ENCODE assay signal across 14 mouse cellular contexts in the genomic region with DNA sequence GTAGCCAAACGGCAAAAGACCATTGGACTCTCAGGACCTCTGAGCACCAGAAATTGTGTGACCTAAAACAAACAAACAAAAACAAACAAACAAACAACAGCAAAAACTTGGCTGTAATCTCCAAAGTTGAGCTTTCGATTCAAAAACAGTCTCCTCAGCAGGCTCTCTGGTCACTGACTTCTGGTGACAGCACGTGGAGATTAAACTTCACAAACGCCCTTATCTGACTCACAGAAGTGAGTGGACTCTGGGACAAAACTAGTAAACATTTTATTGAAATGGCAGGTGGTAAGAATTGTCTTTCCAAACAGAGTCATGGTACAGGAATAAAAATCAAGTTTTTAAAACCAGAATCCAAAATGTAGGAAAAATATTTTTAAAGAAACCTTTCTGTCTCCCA.
"Had no signal": no experiment of that assay in that cellular context is flagged by ENCODE, and none has a peak within 500 bp of the region (broad histone marks: within the 10 kb centered on the region; RNA-seq: fewer than 3 reads in every experiment).

No protein-coding gene starts in this region.

- H3K4me3 ChIP-seq: layer of hippocampus, adult 2 months; limb, embryonic 12.5 days; lung, embryonic 15.5 days; megakaryocyte, embryonic 14.5 days; midbrain, embryonic 15.5 days; neural tube, embryonic 12.5 days; stomach, embryonic 15.5 days had no signal

- ATAC-seq: intestine, embryonic 16.5 days; midbrain, embryonic 15.5 days had no signal

- H3K9ac ChIP-seq: limb, embryonic 12.5 days; lung, embryonic 15.5 days; midbrain, embryonic 15.5 days; neural tube, embryonic 12.5 days; stomach, embryonic 15.5 days had no signal

- H3K4me1 ChIP-seq: limb, embryonic 12.5 days; lung, embryonic 15.5 days; neural tube, embryonic 12.5 days; stomach, embryonic 15.5 days had no signal

- H3K4me2 ChIP-seq: limb, embryonic 12.5 days; lung, embryonic 15.5 days; midbrain, embryonic 11.5 days; midbrain, embryonic 15.5 days; neural tube, embryonic 12.5 days; stomach, embryonic 15.5 days had no signal

- H3K36me3 ChIP-seq: limb, embryonic 12.5 days; lung, embryonic 15.5 days; midbrain, embryonic 15.5 days; neural tube, embryonic 12.5 days; stomach, embryonic 15.5 days had no signal

- H3K27ac ChIP-seq: layer of hippocampus, adult 2 months; limb, embryonic 12.5 days; lung, embryonic 15.5 days; macrophage; midbrain, embryonic 15.5 days; neural tube, embryonic 12.5 days; stomach, embryonic 15.5 days had no signal

- H3K27me3 ChIP-seq: limb, embryonic 12.5 days; lung, embryonic 15.5 days; megakaryocyte, embryonic 14.5 days; midbrain, embryonic 15.5 days; neural tube, embryonic 12.5 days; stomach, embryonic 15.5 days had no signal

- H3K9me3 ChIP-seq: limb, embryonic 12.5 days; lung, embryonic 15.5 days; megakaryocyte, embryonic 14.5 days; midbrain, embryonic 15.5 days; neural tube, embryonic 12.5 days; stomach, embryonic 15.5 days had no signal

- DNase-seq: kidney, adult 8-10 months; kidney, postnatal 25 days; lung, postnatal 14 days; thymus, postnatal 36 days had no signal
